Mouse (Mus musculus) intestine, embryonic 14.5 days (tissue): ENCODE results near the gene Cplx3. TPM values are rescaled to one million over a fixed set of nuclear protein-coding genes. Genes with fewer than 3 reads are reported as not detected.

Experiments used
- ATAC-seq: fragments of 200-750 bp; cut with Nextera tagmentation; replicated peaks from 2 replicates; pipeline ENCODE4 v1.8.0; 2017; ENCODE audit warnings: low read depth, moderate number of reproducible peaks, moderate TSS enrichment, moderate library complexity; ENCODE audit not compliant: low FRiP score, low TSS enrichment
- DNase-seq: peaks from one replicate; pipeline ENCODE4 v3.0.0-alpha.2; 2018; ENCODE audit warnings: low spot score
- H3K27ac ChIP-seq: fragments of 300-500 bp; sonication (generic); 2 replicates; pipeline ENCODE4 v1.5.1; 2014; ENCODE audit warnings: low read depth, mild to moderate bottlenecking, control low read depth
- H3K27me3 ChIP-seq: fragments of 300-500 bp; sonication (generic); replicated peaks from 2 replicates; pipeline ENCODE4 v1.6.1; 2014; ENCODE audit warnings: low read length, control low read depth; ENCODE audit not compliant: control insufficient read depth, insufficient read depth
- H3K36me3 ChIP-seq: fragments of 300-500 bp; sonication (generic); 2 replicates; pipeline ENCODE4 v1.6.1; 2014; ENCODE audit warnings: low read length, control low read depth; ENCODE audit not compliant: control insufficient read depth, insufficient read depth
- H3K4me1 ChIP-seq: fragments of 300-500 bp; sonication (generic); replicated peaks from 2 replicates; pipeline ENCODE4 v1.6.1; 2014; ENCODE audit warnings: low read length, control low read depth, mixed read lengths; ENCODE audit not compliant: control insufficient read depth, insufficient read depth
- H3K4me2 ChIP-seq: fragments of 300-500 bp; sonication (generic); 2 replicates; pipeline ENCODE4 v1.6.1; 2014; ENCODE audit warnings: low read length
- H3K4me3 ChIP-seq: fragments of 300-500 bp; sonication (generic); 2 replicates; pipeline ENCODE4 v1.5.1; 2014; ENCODE audit warnings: low read depth, low read length, control low read depth, mixed read lengths
- H3K9ac ChIP-seq: fragments of 300-500 bp; sonication (generic); 2 replicates; pipeline ENCODE4 v1.6.1; 2014; ENCODE audit warnings: mild to moderate bottlenecking, low read length
- H3K9me3 ChIP-seq: fragments of 300-500 bp; sonication (generic); 2 replicates; pipeline ENCODE4 v1.6.1; 2016; ENCODE audit warnings: low read length, control low read depth; ENCODE audit not compliant: control insufficient read depth
- WGBS: fragments of 180-500 bp; shearing (Covaris S2); extraction: QIAGEN DNeasy Blood & Tissue Kit; methylation state at CpG from one replicate; pipeline ENCODE4 v1.1.7; 2014; 5-methylcytosine and 5-hydroxymethylcytosine counted together
- polyA plus RNA-seq: library from polyadenylated mRNA; unstranded; fragments of >200 nt; fragmentation: Nextera tagmentation; extraction: Ambion mirVana; gene quantifications from 2 replicates; pipeline ENCODE4 v1.2.1, GENCODE M21; 2014

Gene Cplx3
- polyA plus RNA-seq, 1 experiment from 2014 or later: not detected

DNA sequence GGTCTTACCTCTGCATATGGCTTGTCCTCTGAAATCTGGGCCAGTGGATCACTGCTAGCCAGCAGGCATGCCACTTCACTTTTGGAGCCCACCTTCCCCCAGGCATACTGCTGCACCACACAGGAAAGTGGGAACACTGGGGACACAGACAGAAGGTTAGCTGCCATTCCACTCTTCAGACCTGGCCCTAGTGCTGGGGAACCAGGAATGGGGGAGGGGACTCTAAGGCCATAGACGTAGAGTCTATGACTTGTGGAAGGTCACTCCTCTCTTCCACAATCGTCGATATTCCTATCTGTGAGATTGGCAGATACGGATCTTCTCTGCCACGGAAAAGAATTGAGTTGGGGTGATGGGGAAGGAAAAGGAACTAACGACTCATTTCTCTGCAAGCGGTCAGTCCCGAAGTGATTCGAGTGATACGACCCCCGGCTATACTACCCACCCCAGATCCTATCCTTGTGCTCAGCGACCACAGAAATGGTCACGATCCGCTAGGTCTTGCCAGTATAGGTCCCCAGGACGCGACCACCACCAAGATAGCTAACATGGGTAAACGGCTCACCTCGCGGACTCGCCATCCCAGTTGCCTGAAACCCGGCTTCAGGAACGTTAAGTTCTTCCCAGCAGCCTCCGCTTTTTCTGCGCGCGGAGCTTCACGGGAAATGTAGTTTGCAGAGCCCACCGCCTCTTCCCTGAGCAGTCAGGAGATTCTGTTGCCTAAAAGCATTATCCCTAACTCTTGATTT, 53.8 kb downstream of the Cplx3 start, which contains the start of gene Mpi:
Mpi (minus strand) TSS at position 625 of the 749 bp plus-strand sequence.
- peak within 1 kb of the TSS; percentile 67 for H3K4me3 ChIP-seq
- H3K9me3 ChIP-seq: no peaks in the 10 kb centered on the region
- WGBS: under 1% methylated on average over 28 of the region's 28 CpGs
- ATAC-seq (peak; percentile 46; the same call in 1 of the 2 replicates), DNase-seq (peak; percentile 84)
- H3K4me1 ChIP-seq: peaks cover 4% of the 10 kb centered on the region; the same call in 1 of the 2 replicates
- H3K9ac ChIP-seq: peak within 1 kb of the TSS; percentile 60
- H3K4me2 ChIP-seq: peak within 1 kb of the TSS; percentile 83
- peaks cover 22% of the 10 kb centered on the region for H3K36me3 ChIP-seq
- no peak within 1 kb of the TSS for H3K27ac ChIP-seq
- no peaks in the 10 kb centered on the region for H3K27me3 ChIP-seq

GRCm38 (mm10) chr9:57550126-57550862, 55.8 kb downstream of the Cplx3 start:
- DNase-seq (no peak), ATAC-seq (peak; percentile 40; the same call in 1 of the 2 replicates)
- no peak overlapping the region for H3K4me2 ChIP-seq
- WGBS: 72% methylated on average over 11 of the region's 11 CpGs
- H3K27ac ChIP-seq: no peak overlapping the region
- peaks cover 42% of the 10 kb centered on the region for H3K36me3 ChIP-seq
- H3K9me3 ChIP-seq: no peaks in the 10 kb centered on the region
- H3K27me3 ChIP-seq: no peaks in the 10 kb centered on the region
- H3K4me1 ChIP-seq: peaks cover 4% of the 10 kb centered on the region; the same call in 1 of the 2 replicates
- H3K4me3 ChIP-seq: no peak overlapping the region
- H3K9ac ChIP-seq: no peak overlapping the region

Other genes with a start within 250 kb of the Cplx3 start
- 27.5 and 29.2 TPM in 2 replicates for gene Ppcdc, start 166.2 kb downstream of the Cplx3 start, polyA plus RNA-seq
- 13.1 and 13.7 TPM in 2 replicates for gene Scamp5, start 138.2 kb downstream of the Cplx3 start, polyA plus RNA-seq
- 8.6 and 10.7 TPM in 2 replicates for gene Rpp25, start 102.3 kb downstream of the Cplx3 start, polyA plus RNA-seq
- gene Cox5a, start 85.0 kb downstream of the Cplx3 start, polyA plus RNA-seq: 622 and 687 TPM in 2 replicates
- gene Fam219b, start 68.8 kb downstream of the Cplx3 start, polyA plus RNA-seq: 18.9 and 21.9 TPM in 2 replicates
- 40.4 and 42.7 TPM in 2 replicates for gene Mpi, start 53.5 kb downstream of the Cplx3 start, polyA plus RNA-seq
- 75.5 and 80.2 TPM in 2 replicates for gene Scamp2, start 45.3 kb downstream of the Cplx3 start, polyA plus RNA-seq
- 14.2 and 14.3 TPM in 2 replicates for gene Ulk3, start 16.8 kb downstream of the Cplx3 start, polyA plus RNA-seq
- not detected in 2 replicates for gene Lman1l, start 14.5 kb upstream of the Cplx3 start, polyA plus RNA-seq
- 28.0 and 31.4 TPM in 2 replicates for gene Csk, start 47.4 kb upstream of the Cplx3 start, polyA plus RNA-seq
- not detected in 2 replicates for gene Cyp1a2, start 77.4 kb upstream of the Cplx3 start, polyA plus RNA-seq
- gene Cyp1a1, start 81.6 kb upstream of the Cplx3 start, polyA plus RNA-seq: not detected in 2 replicates
- gene Edc3, start 102.3 kb upstream of the Cplx3 start, polyA plus RNA-seq: 25.1 and 25.7 TPM in 2 replicates
- gene Clk3, start 159.6 kb upstream of the Cplx3 start, polyA plus RNA-seq: 64.2 and 69.6 TPM in 2 replicates
- gene Arid3b, start 230.5 kb upstream of the Cplx3 start, polyA plus RNA-seq: 7.3 and 8.4 TPM in 2 replicates